Mouse (Mus musculus) cerebellum, adult 2 months (tissue): Measurements from ENCODE around the gene Smpd3.

ENCODE experiments used
- CTCF ChIP-seq: fragments of 200-500 bp; IDR thresholded peaks from 2 replicates; pipeline ENCODE4 v1.5.1; 2011; ENCODE audit warnings: low read depth, mild to moderate bottlenecking, control low read depth, low read length, moderate library complexity, borderline replicate concordance; ENCODE audit not compliant: insufficient read depth
- POLR2A ChIP-seq: fragments of 200-500 bp; IDR thresholded peaks from 2 replicates; pipeline ENCODE4 v1.6.1; 2011; ENCODE audit warnings: low read length, control low read depth, borderline replicate concordance; ENCODE audit not compliant: insufficient read depth

- TF ChIP-seq CTCF (no peak), POLR2A (no peak)
Measured at GRCm38 (mm10) chr8:106299686-106300085, 38.1 kb downstream of the Smpd3 start.
